Mouse (Mus musculus) liver, adult 2 months (tissue): ENCODE results near the gene Elovl6.

Experiments
- CTCF ChIP-seq: fragments of 200-500 bp; IDR thresholded peaks from 2 replicates; pipeline ENCODE4 v1.5.1; 2011; ENCODE audit warnings: low read depth, low read length, control low read depth
- POLR2A ChIP-seq: fragments of 200-500 bp; IDR thresholded peaks from 2 replicates; pipeline ENCODE4 v1.6.1; 2011; ENCODE audit warnings: low read length, control low read depth; ENCODE audit not compliant: insufficient read depth; ENCODE audit errors: extremely low read depth

DNA sequence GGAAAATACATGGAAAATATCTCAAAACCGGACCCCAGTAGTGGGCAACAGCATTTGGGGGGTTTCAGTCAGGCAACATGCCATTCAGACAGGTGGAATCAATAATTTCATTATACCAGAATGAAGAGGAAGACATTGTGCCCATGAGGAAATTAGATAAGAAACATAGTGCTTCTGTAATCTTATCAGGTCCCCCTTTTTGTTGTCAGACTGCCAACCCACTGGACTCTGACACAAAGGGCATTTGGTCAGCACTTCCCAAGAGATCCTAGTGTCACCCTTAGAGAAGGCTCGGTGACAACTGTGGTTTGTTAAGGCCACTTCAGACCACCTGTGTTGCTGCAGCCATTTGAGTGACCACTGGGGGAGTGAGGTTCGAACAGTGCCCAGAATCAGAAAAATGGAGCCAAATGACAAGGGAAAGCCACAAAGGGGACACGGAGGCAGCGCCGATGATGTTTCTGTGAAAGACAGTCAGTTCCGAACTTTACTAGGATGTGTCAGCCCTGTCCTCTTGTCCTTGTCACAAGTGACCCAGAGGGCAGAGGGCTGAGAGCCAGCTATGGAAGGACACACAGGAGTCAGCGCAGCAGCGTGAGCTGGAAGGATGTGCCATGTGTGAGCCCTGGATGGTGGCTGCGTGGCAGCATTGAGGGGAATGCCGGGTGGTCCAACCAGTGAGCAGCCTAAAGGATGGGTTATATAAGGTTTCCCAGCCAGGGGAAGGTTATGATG, 46.8 kb downstream of the Elovl6 start:
- TF ChIP-seq CTCF = no peak
- TF ChIP-seq POLR2A = no peak
